Mouse (Mus musculus): ENCODE results near the gene Dis3. TPM values are rescaled to one million over a fixed set of nuclear protein-coding genes. Genes with fewer than 3 reads are reported as not detected.

The Dis3 gene
- polyA plus RNA-seq, 1 experiment from 2014 or later = 8.2 TPM

GRCm38 (mm10) chr14:99099967-99100587 is 507 bp upstream of the Dis3 start:
- DNase-seq (ENCODE audit: low spot score) = peak; percentile 73
- 7% methylated on average over 20 of the region's 20 CpGs for WGBS
- ATAC-seq = peak; percentile 30; the same call in 1 of the 2 replicates

GRCm38 (mm10) chr14:99088947-99089346 is 10.6 kb downstream of the Dis3 start:
- no peak overlapping the region for H3K4me3 ChIP-seq (ENCODE audit: low read depth, low read length)
- no peaks in the 10 kb centered on the region for H3K4me1 ChIP-seq (ENCODE audit: insufficient read depth, low read depth, low read length)
- H3K27me3 ChIP-seq (replicated peaks; ENCODE audit: insufficient read depth, low read length) = no peaks in the 10 kb centered on the region
- H3K27ac ChIP-seq (ENCODE audit: low read length) = no peak overlapping the region
- no peaks in the 10 kb centered on the region for H3K9me3 ChIP-seq (ENCODE audit: low read length)
- DNase-seq (ENCODE audit: low spot score) = no peak
- no peak overlapping the region for H3K4me2 ChIP-seq (replicated peaks; ENCODE audit: low read depth, low read length)
- WGBS = 88% methylated on average over 7 of the region's 7 CpGs
- no peak overlapping the region for H3K9ac ChIP-seq (replicated peaks; ENCODE audit: low read depth)
- ATAC-seq = no peak
- peaks cover 34% of the 10 kb centered on the region for H3K36me3 ChIP-seq (ENCODE audit: insufficient read depth, low read length)
- TF ChIP-seq EP300 (IDR thresholded peaks at IDR 0.05) = no peak
- no peak for TF ChIP-seq CTCF (IDR thresholded peaks at IDR 0.05)

More at GRCm38 (mm10) chr14:99099967-99100587, 507 bp upstream of the Dis3 start:
- Histone ChIP-seq H3K27me3 (replicated peaks; ENCODE audit: insufficient read depth, low read length) (no peaks in the 10 kb centered on the region), H3K4me2 (replicated peaks; ENCODE audit: low read depth, low read length) (peak overlapping the region; percentile 77), H3K4me3 (ENCODE audit: low read depth, low read length) (peak overlapping the region; percentile 86), H3K4me1 (ENCODE audit: insufficient read depth, low read depth, low read length) (no peaks in the 10 kb centered on the region), H3K9me3 (ENCODE audit: low read length) (no peaks in the 10 kb centered on the region), H3K27ac (ENCODE audit: low read length) (no peak overlapping the region), H3K36me3 (ENCODE audit: insufficient read depth, low read length) (peaks cover 6% of the 10 kb centered on the region; the same call in 1 of the 2 replicates), H3K9ac (replicated peaks; ENCODE audit: low read depth) (peak overlapping the region; percentile 89)
- no peak for TF ChIP-seq EP300 (IDR thresholded peaks at IDR 0.05)
- no peak for TF ChIP-seq CTCF (IDR thresholded peaks at IDR 0.05)

- H3K4me3 ChIP-seq (ENCODE audit: low read depth, low read length) = no peak overlapping the region
- DNase-seq (ENCODE audit: low spot score) (no peak), ATAC-seq (no peak)
- no peak overlapping the region for H3K27ac ChIP-seq (ENCODE audit: low read length)
- TF ChIP-seq CTCF (IDR thresholded peaks at IDR 0.05) = no peak
- TF ChIP-seq EP300 (IDR thresholded peaks at IDR 0.05) = no peak
- no peaks in the 10 kb centered on the region for H3K9me3 ChIP-seq (ENCODE audit: low read length)
- H3K4me2 ChIP-seq (replicated peaks; ENCODE audit: low read depth, low read length) = no peak overlapping the region
- peaks cover 10% of the 10 kb centered on the region; the same call in 1 of the 2 replicates for H3K36me3 ChIP-seq (ENCODE audit: insufficient read depth, low read length)
- no peak overlapping the region for H3K9ac ChIP-seq (replicated peaks; ENCODE audit: low read depth)
- H3K27me3 ChIP-seq (replicated peaks; ENCODE audit: insufficient read depth, low read length) = no peaks in the 10 kb centered on the region
- WGBS = 91% methylated on average over 4 of the region's 4 CpGs
- no peaks in the 10 kb centered on the region for H3K4me1 ChIP-seq (ENCODE audit: insufficient read depth, low read depth, low read length)
Observed at GRCm38 (mm10) chr14:99071146-99071545, 28.4 kb downstream of the Dis3 start.

- H3K4me3 ChIP-seq (ENCODE audit: low read depth, low read length) = no peak overlapping the region
- no peaks in the 10 kb centered on the region for H3K4me1 ChIP-seq (ENCODE audit: insufficient read depth, low read depth, low read length)
- H3K27me3 ChIP-seq (replicated peaks; ENCODE audit: insufficient read depth, low read length) = no peaks in the 10 kb centered on the region
- H3K27ac ChIP-seq (ENCODE audit: low read length) = no peak overlapping the region
- no peak overlapping the region for H3K9ac ChIP-seq (replicated peaks; ENCODE audit: low read depth)
- H3K9me3 ChIP-seq (ENCODE audit: low read length) = no peaks in the 10 kb centered on the region
- TF ChIP-seq EP300 (IDR thresholded peaks at IDR 0.05) (no peak), CTCF (IDR thresholded peaks at IDR 0.05) (no peak)
- H3K36me3 ChIP-seq (ENCODE audit: insufficient read depth, low read length) = 0 out of 2 replicates have a peak, but pooled peaks cover 4% of the 10 kb centered on the region
- ATAC-seq = no peak
- no peak overlapping the region for H3K4me2 ChIP-seq (replicated peaks; ENCODE audit: low read depth, low read length)
- no peak for DNase-seq (ENCODE audit: low spot score)
- 100% methylated on average over 2 of the region's 2 CpGs for WGBS
Observed at GRCm38 (mm10) chr14:99063091-99063490, 36.5 kb downstream of the Dis3 start.

- Histone ChIP-seq H3K9me3 (ENCODE audit: low read length) (no peaks in the 10 kb centered on the region), H3K9ac (replicated peaks; ENCODE audit: low read depth) (no peak overlapping the region), H3K4me1 (ENCODE audit: insufficient read depth, low read depth, low read length) (no peaks in the 10 kb centered on the region), H3K36me3 (ENCODE audit: insufficient read depth, low read length) (0 out of 2 replicates have a peak, but pooled peaks cover 7% of the 10 kb centered on the region), H3K4me3 (ENCODE audit: low read depth, low read length) (no peak overlapping the region), H3K4me2 (replicated peaks; ENCODE audit: low read depth, low read length) (no peak overlapping the region), H3K27ac (ENCODE audit: low read length) (no peak overlapping the region), H3K27me3 (replicated peaks; ENCODE audit: insufficient read depth, low read length) (no peaks in the 10 kb centered on the region)
- 69% methylated on average over 12 of the region's 12 CpGs for WGBS
- ATAC-seq (peak; percentile 45), DNase-seq (ENCODE audit: low spot score) (no peak)
- TF ChIP-seq EP300 (IDR thresholded peaks at IDR 0.05) (no peak), CTCF (IDR thresholded peaks at IDR 0.05) (no peak)
Observed at GRCm38 (mm10) chr14:99060616-99061015, 39.0 kb downstream of the Dis3 start.

GRCm38 (mm10) chr14:99058959-99059586 is 40.5 kb downstream of the Dis3 start:
- Histone ChIP-seq H3K4me3 (ENCODE audit: low read depth, low read length) (no peak overlapping the region), H3K27ac (ENCODE audit: low read length) (peak overlapping the region; percentile 57), H3K4me2 (replicated peaks; ENCODE audit: low read depth, low read length) (no peak overlapping the region), H3K36me3 (ENCODE audit: insufficient read depth, low read length) (0 out of 2 replicates have a peak, but pooled peaks cover 7% of the 10 kb centered on the region), H3K9ac (replicated peaks; ENCODE audit: low read depth) (no peak overlapping the region), H3K9me3 (ENCODE audit: low read length) (no peaks in the 10 kb centered on the region), H3K27me3 (replicated peaks; ENCODE audit: insufficient read depth, low read length) (no peaks in the 10 kb centered on the region), H3K4me1 (ENCODE audit: insufficient read depth, low read depth, low read length) (no peaks in the 10 kb centered on the region)
- WGBS = 77% methylated on average over 7 of the region's 7 CpGs
- TF ChIP-seq CTCF (IDR thresholded peaks at IDR 0.05) = no peak
- TF ChIP-seq EP300 (IDR thresholded peaks at IDR 0.05) = peak; percentile 78
- peak; percentile 95 for ATAC-seq
- DNase-seq (ENCODE audit: low spot score) = peak; percentile 69

Data from lung, postnatal 0 days (tissue).